Mouse (Mus musculus) frontal cortex, postnatal 10 days (tissue): ENCODE results near the gene Gk2.

Source experiments
- DNase-seq, 2 experiments: peaks; one replicate each; pipeline ENCODE4 v3.0.0; 2022; ENCODE audit warnings: low spot score in 2 of 2, mixed read lengths in 1 of 2

Gene Gk2

GRCm38 (mm10) chr5:97456816-97457215 lies at the start of gene Gk2:
TSS of gene Gk2 (minus strand) at chr5:97457021.
- DNase-seq, result no peak

- no peak for DNase-seq
Measured at GRCm38 (mm10) chr5:97498041-97498440, 41.2 kb upstream of the Gk2 start.

GRCm38 (mm10) chr5:97495488-97496092 lies 38.8 kb upstream of the Gk2 start:
- no peak for DNase-seq

- DNase-seq, result no peak
Measured at GRCm38 (mm10) chr5:97493421-97493820, 36.6 kb upstream of the Gk2 start.

GRCm38 (mm10) chr5:97486141-97486540 lies 29.3 kb upstream of the Gk2 start:
- DNase-seq, result no peak

GRCm38 (mm10) chr5:97479991-97480390 lies 23.2 kb upstream of the Gk2 start:
- DNase-seq, result no peak

GRCm38 (mm10) chr5:97467246-97467645 lies 10.4 kb upstream of the Gk2 start:
- no peak for DNase-seq

- no peak for DNase-seq
Measured at GRCm38 (mm10) chr5:97466430-97467158, 9.8 kb upstream of the Gk2 start.

GRCm38 (mm10) chr5:97465956-97466355 lies 9.1 kb upstream of the Gk2 start:
- no peak for DNase-seq

GRCm38 (mm10) chr5:97462856-97463255 lies 6.0 kb upstream of the Gk2 start:
- no peak for DNase-seq

- DNase-seq, result no peak
Measured at GRCm38 (mm10) chr5:97451451-97451850, 5.4 kb downstream of the Gk2 start.

GRCm38 (mm10) chr5:97444191-97444590 lies 12.6 kb downstream of the Gk2 start:
- no peak for DNase-seq

GRCm38 (mm10) chr5:97432512-97432911 lies 24.3 kb downstream of the Gk2 start:
- DNase-seq, result no peak

GRCm38 (mm10) chr5:97429976-97430375 lies 26.8 kb downstream of the Gk2 start:
- DNase-seq, result no peak

- no peak for DNase-seq
Measured at GRCm38 (mm10) chr5:97421669-97422068, 35.2 kb downstream of the Gk2 start.

GRCm38 (mm10) chr5:97417185-97417584 lies 39.6 kb downstream of the Gk2 start:
- DNase-seq, result no peak

- DNase-seq, result no peak
Measured at GRCm38 (mm10) chr5:97415837-97416236, 41.0 kb downstream of the Gk2 start.

- DNase-seq, result no peak
Measured at GRCm38 (mm10) chr5:97413716-97414115, 43.1 kb downstream of the Gk2 start.

GRCm38 (mm10) chr5:97410190-97410589 lies 46.6 kb downstream of the Gk2 start:
- DNase-seq, result no peak

- no peak for DNase-seq
Measured at GRCm38 (mm10) chr5:97409234-97409704, 47.6 kb downstream of the Gk2 start.
